Mouse (Mus musculus) liver, adult 2 months (tissue): ENCODE measurements at regions not wholly inside any gene's neighbourhood (a gene's known extent, or its start where the extent isn't known, plus 50 kb on each side); places are given as distances from the start of the nearest gene placed in this dataset.
"Not testable (repeated sequence)": the region's sequence is repeated elsewhere in the genome, so short reads cannot be mapped to it uniquely, and the experiment has no call there.

Experiments
- DNase-seq: peaks from one replicate; pipeline ENCODE4 v3.0.0-alpha.2; 2011; ENCODE audit warnings: low read depth, low spot score; ENCODE audit errors: extremely low read depth
- H3K27ac ChIP-seq: fragments of 200-500 bp; replicated peaks from 2 replicates; pipeline ENCODE4 v1.5.1; 2012; ENCODE audit warnings: low read depth, mild to moderate bottlenecking, control low read depth, inconsistent platforms, low read length; ENCODE audit not compliant: insufficient read depth
- H3K27me3 ChIP-seq: fragments of 200-500 bp; 2 replicates; pipeline ENCODE4 v1.6.1; 2012; ENCODE audit warnings: mild to moderate bottlenecking, moderate library complexity, low read length, inconsistent platforms; ENCODE audit not compliant: control insufficient read depth, insufficient read depth
- H3K36me3 ChIP-seq: fragments of 200-500 bp; 2 replicates; pipeline ENCODE4 v1.6.1; 2012; ENCODE audit warnings: low read length, inconsistent platforms; ENCODE audit not compliant: control insufficient read depth, insufficient read depth
- H3K4me1 ChIP-seq: fragments of 200-500 bp; 2 replicates; pipeline ENCODE4 v1.6.1; 2011; ENCODE audit warnings: low read length; ENCODE audit not compliant: control insufficient read depth, insufficient read depth
- H3K4me3 ChIP-seq: fragments of 200-500 bp; 2 replicates; pipeline ENCODE4 v1.5.1; 2011; ENCODE audit warnings: low read depth, mild to moderate bottlenecking, control low read depth, low read length, moderate library complexity; ENCODE audit not compliant: insufficient read depth
- H3K79me2 ChIP-seq: fragments of 200-500 bp; 2 replicates; pipeline ENCODE4 v1.6.1; 2012; ENCODE audit warnings: inconsistent platforms, mild to moderate bottlenecking, low read length, moderate library complexity; ENCODE audit not compliant: control insufficient read depth, insufficient read depth
- H3K9ac ChIP-seq: fragments of 200-500 bp; 2 replicates; pipeline ENCODE4 v1.6.1; 2012; ENCODE audit warnings: low read depth, mild to moderate bottlenecking, control low read depth, inconsistent platforms, low read length
- WGBS: fragments of 180-500 bp; shearing (Covaris S2); methylation state at CpG from one replicate; pipeline ENCODE4 v1.1.7; 2018; 5-methylcytosine and 5-hydroxymethylcytosine counted together

DNA sequence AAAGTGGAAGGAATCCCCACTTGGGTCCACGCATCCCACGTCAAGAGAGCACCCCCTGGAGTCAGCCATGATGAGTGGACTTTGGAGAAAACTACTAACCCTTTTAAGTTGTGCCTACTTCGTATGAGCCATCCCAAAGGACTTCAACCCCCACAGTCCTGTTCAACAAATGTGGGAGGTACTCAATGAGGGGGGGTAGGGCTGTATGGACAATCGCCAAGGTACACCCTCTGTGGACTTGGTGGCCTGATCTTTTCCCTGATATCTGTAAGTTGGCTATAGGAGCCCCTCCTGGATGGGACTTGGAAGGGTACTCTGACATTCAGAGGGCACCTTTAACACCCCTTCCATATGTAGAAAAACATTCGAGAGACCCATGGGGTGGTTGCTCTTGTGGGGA, 256.5 kb upstream of the Olfr161 start:
- not testable (repeated sequence) for H3K79me2 ChIP-seq, H3K4me1 ChIP-seq, H3K27me3 ChIP-seq, H3K9ac ChIP-seq, H3K27ac ChIP-seq, H3K4me3 ChIP-seq, DNase-seq, H3K36me3 ChIP-seq
- WGBS = 84% methylated on average over 5 of the region's 5 CpGs

- not testable (repeated sequence) for DNase-seq, H3K36me3 ChIP-seq, H3K27ac ChIP-seq, H3K79me2 ChIP-seq, H3K4me1 ChIP-seq, H3K9ac ChIP-seq, H3K27me3 ChIP-seq, H3K4me3 ChIP-seq
- 32% methylated on average over 4 of the region's 4 CpGs for WGBS
Observed at GRCm38 (mm10) chr16:3343372-3343771, 247.5 kb upstream of the Olfr161 start.

- DNase-seq, H3K27ac ChIP-seq, H3K9ac ChIP-seq, H3K4me1 ChIP-seq, H3K4me3 ChIP-seq, H3K36me3 ChIP-seq, H3K79me2 ChIP-seq, H3K27me3 ChIP-seq: not testable (repeated sequence)
- no CpG with 5 or more reads among the region's 1 CpGs for WGBS
Observed at GRCm38 (mm10) chr16:3344725-3345380, 246.0 kb upstream of the Olfr161 start.

- not testable (repeated sequence) for H3K36me3 ChIP-seq, H3K27ac ChIP-seq, H3K79me2 ChIP-seq, DNase-seq, H3K27me3 ChIP-seq, H3K4me3 ChIP-seq, H3K9ac ChIP-seq, H3K4me1 ChIP-seq
- WGBS = 86% methylated on average over 1 of the region's 4 CpGs
Observed at GRCm38 (mm10) chr16:3349382-3349781, 241.5 kb upstream of the Olfr161 start.

DNA sequence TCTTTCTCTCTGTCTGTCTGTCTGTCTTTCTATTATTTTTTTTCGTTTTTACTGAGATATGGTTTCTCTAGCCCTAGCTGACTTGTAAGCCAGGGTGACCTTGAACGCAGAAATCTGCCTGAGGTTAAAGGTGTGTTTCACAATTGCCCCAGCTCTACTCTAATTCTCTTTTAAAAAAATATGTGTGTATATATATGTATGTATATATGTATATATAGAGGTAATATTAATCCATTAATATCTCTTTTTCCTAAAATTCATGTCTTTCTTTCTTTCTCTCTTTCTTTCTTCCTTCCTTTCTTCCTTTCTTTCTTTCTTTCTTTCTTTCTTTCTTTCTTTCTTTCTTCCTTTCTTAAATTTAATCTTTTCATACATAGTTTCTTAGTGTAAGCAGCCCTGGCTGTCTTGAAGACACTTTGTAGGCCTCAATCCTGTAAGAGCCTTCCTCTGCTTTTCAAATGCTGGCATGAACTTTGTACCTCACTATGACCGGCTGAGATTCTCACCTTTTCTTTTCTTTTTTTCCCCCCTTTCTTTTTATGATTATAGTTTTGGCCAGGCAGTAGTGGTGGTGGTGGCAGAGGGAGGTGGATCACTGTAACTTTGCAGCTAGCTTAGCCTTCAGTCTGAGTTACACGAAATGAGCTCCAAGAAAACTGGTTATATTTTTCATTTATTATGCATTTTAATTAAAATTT, 240.8 kb upstream of the Olfr161 start:
- not testable (repeated sequence) for H3K79me2 ChIP-seq, H3K27ac ChIP-seq, H3K36me3 ChIP-seq, DNase-seq, H3K4me3 ChIP-seq, H3K27me3 ChIP-seq, H3K9ac ChIP-seq, H3K4me1 ChIP-seq
- 30% methylated on average over 3 of the region's 4 CpGs for WGBS

DNA sequence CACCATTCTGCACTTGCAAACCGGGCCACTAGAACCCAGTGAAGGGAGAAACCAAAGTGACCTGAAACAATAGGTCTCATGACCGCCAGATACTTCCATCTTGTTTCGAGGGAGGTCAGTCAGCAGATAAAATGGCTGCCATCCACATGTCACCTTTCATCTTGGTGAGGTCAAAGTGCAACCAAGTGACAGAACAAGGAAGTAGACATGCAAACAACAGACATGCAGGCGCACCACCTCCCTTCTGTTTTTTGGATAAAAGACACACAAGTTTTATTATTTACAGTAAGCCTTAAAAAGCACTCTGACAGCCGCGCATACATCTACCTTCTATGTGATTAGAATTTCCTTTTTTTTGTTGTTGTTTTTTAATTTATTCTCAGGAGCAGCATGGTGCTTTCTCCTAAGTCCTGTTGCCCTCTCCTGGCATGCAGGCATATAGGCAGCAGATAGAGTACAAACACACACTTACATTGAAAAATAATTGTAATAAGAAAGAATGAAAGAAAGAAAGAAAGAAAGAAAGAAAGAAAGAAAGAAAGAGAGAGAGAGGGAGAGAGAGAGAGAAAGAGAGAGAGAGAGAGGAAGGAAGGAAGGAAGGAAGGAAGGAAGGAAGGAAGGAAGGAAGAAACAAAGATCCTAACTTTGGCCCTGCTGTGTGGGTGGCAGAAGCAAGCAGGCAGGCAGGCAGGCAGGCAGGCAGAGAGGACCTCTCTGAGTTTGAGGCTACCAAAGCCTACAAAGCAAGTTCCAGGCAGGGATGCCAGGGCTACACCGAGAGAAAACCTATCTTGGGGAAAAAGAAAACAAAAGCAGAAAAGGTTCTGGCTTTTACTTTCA, 240.0 kb upstream of the Olfr161 start:
- H3K4me3 ChIP-seq, H3K79me2 ChIP-seq, H3K27me3 ChIP-seq, H3K27ac ChIP-seq, H3K9ac ChIP-seq, H3K4me1 ChIP-seq, H3K36me3 ChIP-seq: not testable (repeated sequence)
- DNase-seq = peak; percentile 63
- 76% methylated on average over 6 of the region's 7 CpGs for WGBS

GRCm38 (mm10) chr16:3351508-3352046, 239.3 kb upstream of the Olfr161 start:
- WGBS = 83% methylated on average over 3 of the region's 3 CpGs
- H3K4me3 ChIP-seq, H3K4me1 ChIP-seq, H3K27ac ChIP-seq, H3K79me2 ChIP-seq, H3K36me3 ChIP-seq, H3K9ac ChIP-seq, H3K27me3 ChIP-seq: not testable (repeated sequence)
- DNase-seq = peak; percentile 8
